Mouse (Mus musculus): ENCODE data around the gene Nod1. TPM values are rescaled to one million over a fixed set of nuclear protein-coding genes. Genes with fewer than 3 reads are reported as not detected.

Nod1 gene
- polyA plus RNA-seq, 1 experiment from 2014 or later, result 6.4 TPM

- Histone ChIP-seq H3K4me1 (ENCODE audit: insufficient read depth, low read length) (no peaks in the 10 kb centered on the region), H3K27me3 (ENCODE audit: insufficient read depth, low read length) (no peaks in the 10 kb centered on the region), H3K9ac (replicated peaks; ENCODE audit: low read length) (no peak overlapping the region), H3K36me3 (ENCODE audit: insufficient read depth, low read length) (no peaks in the 10 kb centered on the region), H3K4me3 (ENCODE audit: low read length) (no peak overlapping the region), H3K9me3 (ENCODE audit: low read length) (no peaks in the 10 kb centered on the region), H3K27ac (ENCODE audit: low read length) (no peak overlapping the region), H3K4me2 (replicated peaks; ENCODE audit: low read depth, low read length) (no peak overlapping the region)
- 85% methylated on average over 5 of the region's 5 CpGs for WGBS
- no peak for ATAC-seq (ENCODE audit: low FRiP score, low TSS enrichment)
These were observed 23.7 kb downstream of the Nod1 start for GRCm38 (mm10) chr6:54948682-54949081.

GRCm38 (mm10) chr6:54946241-54946953, 26.0 kb downstream of the Nod1 start:
- no peaks in the 10 kb centered on the region for H3K4me1 ChIP-seq (ENCODE audit: insufficient read depth, low read length)
- H3K9ac ChIP-seq (replicated peaks; ENCODE audit: low read length), result no peak overlapping the region
- H3K27me3 ChIP-seq (ENCODE audit: insufficient read depth, low read length), result 0 out of 2 replicates have a peak, but pooled peaks cover 10% of the 10 kb centered on the region
- no peak overlapping the region for H3K27ac ChIP-seq (ENCODE audit: low read length)
- no peak overlapping the region for H3K4me3 ChIP-seq (ENCODE audit: low read length)
- no peaks in the 10 kb centered on the region for H3K9me3 ChIP-seq (ENCODE audit: low read length)
- H3K4me2 ChIP-seq (replicated peaks; ENCODE audit: low read depth, low read length), result no peak overlapping the region
- WGBS, result 79% methylated on average over 4 of the region's 4 CpGs
- H3K36me3 ChIP-seq (ENCODE audit: insufficient read depth, low read length), result no peaks in the 10 kb centered on the region
- ATAC-seq (ENCODE audit: low FRiP score, low TSS enrichment), result no peak

GRCm38 (mm10) chr6:54944551-54944950, 27.9 kb downstream of the Nod1 start:
- 78% methylated on average over 16 of the region's 16 CpGs for WGBS

GRCm38 (mm10) chr6:54943753-54944152, 28.7 kb downstream of the Nod1 start:
- Histone ChIP-seq H3K27ac (ENCODE audit: low read length) (no peak overlapping the region), H3K4me1 (ENCODE audit: insufficient read depth, low read length) (no peaks in the 10 kb centered on the region), H3K9ac (replicated peaks; ENCODE audit: low read length) (no peak overlapping the region), H3K4me3 (ENCODE audit: low read length) (no peak overlapping the region), H3K27me3 (ENCODE audit: insufficient read depth, low read length) (0 out of 2 replicates have a peak, but pooled peaks cover 10% of the 10 kb centered on the region), H3K9me3 (ENCODE audit: low read length) (no peaks in the 10 kb centered on the region), H3K4me2 (replicated peaks; ENCODE audit: low read depth, low read length) (no peak overlapping the region), H3K36me3 (ENCODE audit: insufficient read depth, low read length) (no peaks in the 10 kb centered on the region)
- WGBS, result 51% methylated on average over 24 of the region's 24 CpGs
- ATAC-seq (ENCODE audit: low FRiP score, low TSS enrichment), result no peak

More at GRCm38 (mm10) chr6:54944551-54944950, 27.9 kb downstream of the Nod1 start:
- no peaks in the 10 kb centered on the region for H3K4me1 ChIP-seq (ENCODE audit: insufficient read depth, low read length)
- H3K4me2 ChIP-seq (replicated peaks; ENCODE audit: low read depth, low read length), result no peak overlapping the region
- H3K4me3 ChIP-seq (ENCODE audit: low read length), result no peak overlapping the region
- 0 out of 2 replicates have a peak, but pooled peaks cover 10% of the 10 kb centered on the region for H3K27me3 ChIP-seq (ENCODE audit: insufficient read depth, low read length)
- no peak overlapping the region for H3K9ac ChIP-seq (replicated peaks; ENCODE audit: low read length)
- no peaks in the 10 kb centered on the region for H3K36me3 ChIP-seq (ENCODE audit: insufficient read depth, low read length)
- no peak for ATAC-seq (ENCODE audit: low FRiP score, low TSS enrichment)
- H3K9me3 ChIP-seq (ENCODE audit: low read length), result no peaks in the 10 kb centered on the region
- H3K27ac ChIP-seq (ENCODE audit: low read length), result no peak overlapping the region

GRCm38 (mm10) chr6:54943292-54943691, 29.1 kb downstream of the Nod1 start:
- no peaks in the 10 kb centered on the region for H3K4me1 ChIP-seq (ENCODE audit: insufficient read depth, low read length)

GRCm38 (mm10) chr6:54941149-54941548, 31.3 kb downstream of the Nod1 start:
- WGBS, result 92% methylated on average over 6 of the region's 6 CpGs

More at GRCm38 (mm10) chr6:54943292-54943691, 29.1 kb downstream of the Nod1 start:
- Histone ChIP-seq H3K27ac (ENCODE audit: low read length) (no peak overlapping the region), H3K9me3 (ENCODE audit: low read length) (no peaks in the 10 kb centered on the region), H3K4me2 (replicated peaks; ENCODE audit: low read depth, low read length) (no peak overlapping the region), H3K27me3 (ENCODE audit: insufficient read depth, low read length) (0 out of 2 replicates have a peak, but pooled peaks cover 10% of the 10 kb centered on the region), H3K9ac (replicated peaks; ENCODE audit: low read length) (no peak overlapping the region), H3K36me3 (ENCODE audit: insufficient read depth, low read length) (no peaks in the 10 kb centered on the region), H3K4me3 (ENCODE audit: low read length) (no peak overlapping the region)
- 75% methylated on average over 16 of the region's 16 CpGs for WGBS
- ATAC-seq (ENCODE audit: low FRiP score, low TSS enrichment), result no peak

GRCm38 (mm10) chr6:54940126-54940525, 32.3 kb downstream of the Nod1 start:
- Histone ChIP-seq H3K9me3 (ENCODE audit: low read length) (no peaks in the 10 kb centered on the region), H3K4me1 (ENCODE audit: insufficient read depth, low read length) (no peaks in the 10 kb centered on the region), H3K9ac (replicated peaks; ENCODE audit: low read length) (no peak overlapping the region), H3K36me3 (ENCODE audit: insufficient read depth, low read length) (no peaks in the 10 kb centered on the region), H3K27me3 (ENCODE audit: insufficient read depth, low read length) (0 out of 2 replicates have a peak, but pooled peaks cover 10% of the 10 kb centered on the region), H3K4me3 (ENCODE audit: low read length) (no peak overlapping the region), H3K27ac (ENCODE audit: low read length) (no peak overlapping the region), H3K4me2 (replicated peaks; ENCODE audit: low read depth, low read length) (no peak overlapping the region)
- ATAC-seq (ENCODE audit: low FRiP score, low TSS enrichment), result no peak
- WGBS, result 69% methylated on average over 7 of the region's 7 CpGs

More at GRCm38 (mm10) chr6:54941149-54941548, 31.3 kb downstream of the Nod1 start:
- no peak overlapping the region for H3K9ac ChIP-seq (replicated peaks; ENCODE audit: low read length)
- H3K27me3 ChIP-seq (ENCODE audit: insufficient read depth, low read length), result 0 out of 2 replicates have a peak, but pooled peaks cover 10% of the 10 kb centered on the region
- no peak overlapping the region for H3K27ac ChIP-seq (ENCODE audit: low read length)
- no peaks in the 10 kb centered on the region for H3K36me3 ChIP-seq (ENCODE audit: insufficient read depth, low read length)
- no peak for ATAC-seq (ENCODE audit: low FRiP score, low TSS enrichment)
- no peaks in the 10 kb centered on the region for H3K9me3 ChIP-seq (ENCODE audit: low read length)
- no peak overlapping the region for H3K4me2 ChIP-seq (replicated peaks; ENCODE audit: low read depth, low read length)
- no peak overlapping the region for H3K4me3 ChIP-seq (ENCODE audit: low read length)
- no peaks in the 10 kb centered on the region for H3K4me1 ChIP-seq (ENCODE audit: insufficient read depth, low read length)

GRCm38 (mm10) chr6:54939631-54940030, 32.8 kb downstream of the Nod1 start:
- Histone ChIP-seq H3K4me1 (ENCODE audit: insufficient read depth, low read length) (no peaks in the 10 kb centered on the region), H3K27me3 (ENCODE audit: insufficient read depth, low read length) (0 out of 2 replicates have a peak, but pooled peaks cover 10% of the 10 kb centered on the region), H3K27ac (ENCODE audit: low read length) (no peak overlapping the region), H3K36me3 (ENCODE audit: insufficient read depth, low read length) (no peaks in the 10 kb centered on the region), H3K9me3 (ENCODE audit: low read length) (no peaks in the 10 kb centered on the region), H3K4me3 (ENCODE audit: low read length) (no peak overlapping the region), H3K9ac (replicated peaks; ENCODE audit: low read length) (no peak overlapping the region), H3K4me2 (replicated peaks; ENCODE audit: low read depth, low read length) (no peak overlapping the region)
- 68% methylated on average over 4 of the region's 4 CpGs for WGBS
- ATAC-seq (ENCODE audit: low FRiP score, low TSS enrichment), result 0 out of 2 replicates have a peak, but pooled peaks have one; percentile 25

- Histone ChIP-seq H3K4me3 (ENCODE audit: low read length) (no peak overlapping the region), H3K27ac (ENCODE audit: low read length) (no peak overlapping the region)
- 70% methylated on average over 2 of the region's 2 CpGs for WGBS
These were observed 35.9 kb downstream of the Nod1 start for GRCm38 (mm10) chr6:54936496-54936895.

GRCm38 (mm10) chr6:54934930-54935329, 37.5 kb downstream of the Nod1 start:
- WGBS, result 75% methylated on average over 5 of the region's 5 CpGs
- no peak overlapping the region for H3K9ac ChIP-seq (replicated peaks; ENCODE audit: low read length)
- no peak for ATAC-seq (ENCODE audit: low FRiP score, low TSS enrichment)
- H3K4me3 ChIP-seq (ENCODE audit: low read length), result no peak overlapping the region
- H3K27me3 ChIP-seq (ENCODE audit: insufficient read depth, low read length), result no peaks in the 10 kb centered on the region
- no peaks in the 10 kb centered on the region for H3K36me3 ChIP-seq (ENCODE audit: insufficient read depth, low read length)
- H3K9me3 ChIP-seq (ENCODE audit: low read length), result no peaks in the 10 kb centered on the region
- H3K27ac ChIP-seq (ENCODE audit: low read length), result no peak overlapping the region
- no peak overlapping the region for H3K4me2 ChIP-seq (replicated peaks; ENCODE audit: low read depth, low read length)
- no peaks in the 10 kb centered on the region for H3K4me1 ChIP-seq (ENCODE audit: insufficient read depth, low read length)

More at GRCm38 (mm10) chr6:54936496-54936895, 35.9 kb downstream of the Nod1 start:
- H3K4me1 ChIP-seq (ENCODE audit: insufficient read depth, low read length), result no peaks in the 10 kb centered on the region
- ATAC-seq (ENCODE audit: low FRiP score, low TSS enrichment), result no peak
- H3K36me3 ChIP-seq (ENCODE audit: insufficient read depth, low read length), result no peaks in the 10 kb centered on the region
- no peaks in the 10 kb centered on the region for H3K27me3 ChIP-seq (ENCODE audit: insufficient read depth, low read length)
- no peaks in the 10 kb centered on the region for H3K9me3 ChIP-seq (ENCODE audit: low read length)
- H3K4me2 ChIP-seq (replicated peaks; ENCODE audit: low read depth, low read length), result no peak overlapping the region
- H3K9ac ChIP-seq (replicated peaks; ENCODE audit: low read length), result no peak overlapping the region

Data from kidney, embryonic 16.5 days (tissue).